Mouse (Mus musculus): ENCODE data around the gene AI597479.

- TF ChIP-seq POLR2A (IDR thresholded peaks at IDR 0.05; ENCODE audit: control insufficient read depth, extremely low read depth, insufficient read depth, low read length, poor library complexity): no peak
- no peak for TF ChIP-seq CTCF (IDR thresholded peaks at IDR 0.05; ENCODE audit: borderline replicate concordance, control insufficient read depth, extremely low read depth, insufficient read depth, low read length, poor library complexity)
These were observed 64.6 kb downstream of the AI597479 start for GRCm38 (mm10) chr1:43163084-43163466.

Data from thymus, adult 2 months (tissue).